Mouse (Mus musculus) naive thymus-derived CD4-positive, alpha-beta T cell, adult 2 months (primary cell): ENCODE data around the gene Stub1.

ENCODE experiments used
- DNase-seq: peaks from one replicate; pipeline ENCODE4 v3.0.0-alpha.2; 2011; ENCODE audit warnings: low read depth

Gene Stub1

DNA sequence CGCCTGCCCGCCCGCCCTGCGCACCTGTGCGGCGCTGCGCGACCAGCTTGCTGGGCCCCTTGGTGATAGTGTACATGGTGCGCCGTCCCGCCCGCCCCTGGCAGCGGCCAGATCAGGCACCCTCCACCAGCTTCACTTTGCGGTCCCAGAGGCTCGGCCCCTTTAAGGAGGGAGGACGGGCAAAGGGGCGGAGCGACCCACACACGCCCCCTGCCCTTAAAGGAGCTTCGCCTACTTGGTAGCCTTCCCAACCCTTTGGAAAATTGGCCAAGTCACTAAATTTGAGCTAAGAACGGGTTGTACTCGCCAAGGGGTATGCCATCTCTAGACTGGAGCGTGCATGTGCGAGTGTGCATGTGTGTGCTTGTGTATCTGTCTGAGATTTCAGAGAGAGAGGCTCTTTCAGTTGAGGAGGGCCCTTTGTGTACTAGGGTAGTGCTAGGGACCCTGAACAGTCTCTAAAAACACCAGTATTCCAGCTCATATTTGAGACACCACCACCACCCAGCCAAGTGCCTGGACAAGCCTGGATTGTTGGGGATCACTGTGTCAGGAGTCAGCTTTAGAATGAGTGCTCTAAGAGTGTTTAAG, 35.5 kb upstream of the Stub1 start, which contains the start of gene Mcrip2:
Gene Mcrip2 (minus strand): TSS at position 164 of the 591 bp plus-strand sequence.
- DNase-seq = peak; percentile 73

GRCm38 (mm10) chr17:25867836-25868600, 34.8 kb upstream of the Stub1 start:
- DNase-seq = peak; percentile 36

- peak; percentile 62 for DNase-seq
Observed at GRCm38 (mm10) chr17:25867509-25867835, 34.3 kb upstream of the Stub1 start.

DNA sequence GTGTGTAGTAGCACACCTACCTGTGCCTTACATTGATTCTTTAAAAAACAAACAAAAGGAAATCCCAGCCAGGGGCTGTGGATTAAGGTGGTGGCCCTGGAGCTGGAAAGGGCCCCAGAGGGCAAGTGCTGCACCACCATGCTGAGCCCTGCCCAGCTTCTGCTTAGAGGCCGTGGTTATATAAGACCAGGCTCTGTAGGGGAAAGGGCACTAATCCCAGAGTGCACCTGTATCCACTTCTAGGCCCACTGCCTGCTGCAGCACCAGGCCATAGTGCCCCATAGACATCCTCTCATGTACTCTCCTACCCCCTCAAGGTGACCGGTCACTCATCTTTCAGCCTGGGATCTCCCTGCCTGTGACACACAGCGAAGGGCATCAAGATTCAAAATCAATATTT, 33.0 kb upstream of the Stub1 start:
- no peak for DNase-seq

- DNase-seq = no peak
Observed at GRCm38 (mm10) chr17:25865288-25865687, 32.1 kb upstream of the Stub1 start.

- DNase-seq = no peak
Observed at GRCm38 (mm10) chr17:25864311-25864710, 31.1 kb upstream of the Stub1 start.

DNA sequence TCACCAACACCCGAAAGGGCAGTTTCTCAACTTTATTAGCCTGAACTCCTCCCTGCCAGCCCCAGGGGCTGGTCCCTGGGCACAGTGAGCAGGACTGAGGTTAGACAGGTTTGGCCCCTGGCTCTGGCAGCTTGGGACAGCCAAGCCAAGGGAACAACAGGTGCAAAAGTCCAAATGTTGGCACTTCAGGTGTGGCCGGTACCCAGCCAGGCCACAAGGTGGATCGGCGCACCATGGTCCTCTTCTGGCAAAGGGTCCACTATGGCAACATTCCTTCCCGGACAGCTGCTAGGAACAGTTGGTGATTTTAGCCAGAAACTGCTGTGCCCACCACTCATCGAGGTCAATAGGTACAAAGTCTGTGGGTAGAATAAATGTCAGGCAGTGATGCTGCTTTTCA, 30.5 kb upstream of the Stub1 start:
- no peak for DNase-seq

- DNase-seq = no peak
Observed at GRCm38 (mm10) chr17:25861704-25862612, 28.8 kb upstream of the Stub1 start.

DNA sequence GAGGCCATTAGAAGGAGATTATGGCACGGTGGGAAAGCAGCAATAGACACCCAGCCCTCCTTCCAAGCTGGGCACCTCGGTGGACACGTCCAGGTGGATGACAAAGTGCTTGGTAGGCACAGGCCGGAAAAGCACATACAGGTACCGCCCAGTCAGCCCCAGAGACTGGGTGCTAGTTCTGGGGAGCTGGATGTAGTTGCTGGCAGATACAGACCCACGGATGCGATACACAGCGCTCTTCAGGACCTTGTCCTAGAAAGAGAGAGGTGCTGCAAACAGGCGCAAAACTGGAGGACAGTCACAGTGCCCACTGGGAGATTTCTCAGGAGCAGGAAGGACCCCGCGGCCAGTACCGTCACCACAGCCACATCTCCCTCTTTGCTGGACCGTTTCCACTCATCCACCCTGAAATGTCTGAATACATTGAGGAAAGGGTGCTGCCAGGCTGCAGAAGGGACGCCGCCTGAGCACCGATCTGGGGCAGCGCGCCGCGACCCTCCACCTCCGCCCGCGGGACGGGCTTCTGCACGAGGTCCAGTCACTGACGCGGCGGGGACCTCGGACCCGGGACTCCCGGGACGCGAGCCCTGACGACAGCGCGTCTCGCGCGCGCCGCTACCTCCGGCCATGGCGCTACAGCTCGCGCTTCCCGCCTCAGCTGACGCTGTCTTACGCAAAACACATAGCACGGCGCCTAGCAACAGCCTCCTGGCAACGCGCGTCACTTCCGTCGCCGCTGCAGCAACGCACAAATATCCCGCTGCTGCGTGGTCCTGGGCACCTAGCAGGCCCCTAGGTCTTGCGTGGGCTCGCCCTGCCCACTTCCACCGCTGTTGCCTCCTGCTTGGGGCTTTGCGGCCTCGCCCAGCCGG, 27.9 kb upstream of the Stub1 start, which contains the start of gene Wdr90:
Gene Wdr90 (minus strand): TSS at position 670 of the 872 bp plus-strand sequence.
- DNase-seq = peak; percentile 94

DNA sequence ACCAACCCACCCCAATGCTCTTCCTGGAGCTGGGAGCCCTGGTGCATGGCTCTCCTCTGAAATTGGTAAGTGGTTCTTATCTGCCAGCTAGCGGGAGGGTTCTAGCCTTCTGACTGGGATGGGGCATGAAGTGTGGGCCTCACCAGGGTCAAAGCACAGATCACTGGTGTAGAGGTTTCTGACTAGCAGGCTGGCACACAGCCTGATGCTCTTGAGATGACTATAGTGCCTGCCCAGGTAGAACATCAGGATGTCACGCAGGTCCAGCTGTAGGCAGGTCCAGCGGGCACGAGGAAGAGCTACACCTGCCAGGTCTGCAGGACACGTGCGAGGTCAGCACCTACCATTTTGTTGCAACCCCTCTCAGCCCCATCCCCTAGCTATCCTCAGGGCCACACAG, 27.0 kb upstream of the Stub1 start:
- no peak for DNase-seq

GRCm38 (mm10) chr17:25844396-25844901, 11.2 kb upstream of the Stub1 start, which contains the start of gene Rhot2:
TSS of gene Rhot2 (minus strand) at chr17:25844851.
- DNase-seq = peak; percentile 95

DNA sequence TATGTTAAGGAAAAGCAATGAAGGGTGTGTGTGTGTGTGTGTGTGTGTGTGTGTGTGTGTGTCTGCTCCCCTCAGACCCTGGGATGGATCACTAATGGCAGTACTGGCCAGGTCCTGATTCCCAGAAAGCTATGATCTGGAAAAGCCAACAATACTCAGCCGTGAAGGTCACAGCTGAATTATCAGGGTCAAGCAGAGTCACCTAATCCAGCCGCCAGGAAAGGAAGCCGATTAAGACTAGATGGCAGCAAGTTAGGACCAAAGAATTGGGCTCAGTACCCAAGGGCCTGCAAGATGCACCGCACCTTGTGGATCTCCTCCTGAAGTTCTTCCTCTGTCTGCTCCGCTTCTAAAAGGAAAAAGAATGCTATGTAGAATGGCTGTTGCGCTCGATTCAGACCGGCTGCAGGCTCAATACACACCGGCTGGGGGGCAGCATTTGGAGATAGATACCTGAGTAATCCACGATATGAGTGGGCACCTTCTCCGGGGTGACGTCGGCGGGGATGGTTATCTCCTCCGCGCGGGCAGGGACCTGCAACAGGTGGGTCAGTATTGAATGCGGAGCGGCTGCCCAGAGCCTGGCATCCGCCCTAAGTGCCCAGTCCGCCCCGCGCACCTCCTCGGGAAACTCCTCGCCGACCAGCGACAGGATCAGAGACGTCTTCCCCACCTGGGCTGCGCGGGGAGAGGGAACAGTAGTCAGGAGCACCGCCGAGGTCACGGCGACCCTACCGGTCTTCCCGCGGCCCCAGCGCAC, 10.6 kb upstream of the Stub1 start:
- no peak for DNase-seq

DNA sequence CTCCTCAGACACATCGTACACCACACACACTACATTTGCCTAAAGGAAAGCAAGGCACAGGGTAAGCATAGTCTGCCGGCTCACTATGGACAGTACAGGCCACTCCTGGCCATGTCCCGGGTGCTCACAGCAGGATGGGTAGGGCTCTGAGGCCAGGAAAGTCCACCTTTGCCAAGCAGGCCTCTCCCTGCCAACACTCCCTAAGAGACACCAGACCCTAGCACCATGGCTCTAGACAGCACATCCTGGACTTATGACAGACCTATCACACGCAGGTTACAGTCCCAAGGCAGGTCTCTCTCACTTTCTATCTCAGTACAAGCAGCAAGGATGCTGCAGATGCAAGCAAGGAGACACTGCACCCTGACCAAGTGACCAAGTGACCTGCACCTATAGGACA, 9.9 kb upstream of the Stub1 start:
- DNase-seq = no peak

- peak; percentile 15 for DNase-seq
Observed at GRCm38 (mm10) chr17:25842509-25842908, 9.3 kb upstream of the Stub1 start.

DNA sequence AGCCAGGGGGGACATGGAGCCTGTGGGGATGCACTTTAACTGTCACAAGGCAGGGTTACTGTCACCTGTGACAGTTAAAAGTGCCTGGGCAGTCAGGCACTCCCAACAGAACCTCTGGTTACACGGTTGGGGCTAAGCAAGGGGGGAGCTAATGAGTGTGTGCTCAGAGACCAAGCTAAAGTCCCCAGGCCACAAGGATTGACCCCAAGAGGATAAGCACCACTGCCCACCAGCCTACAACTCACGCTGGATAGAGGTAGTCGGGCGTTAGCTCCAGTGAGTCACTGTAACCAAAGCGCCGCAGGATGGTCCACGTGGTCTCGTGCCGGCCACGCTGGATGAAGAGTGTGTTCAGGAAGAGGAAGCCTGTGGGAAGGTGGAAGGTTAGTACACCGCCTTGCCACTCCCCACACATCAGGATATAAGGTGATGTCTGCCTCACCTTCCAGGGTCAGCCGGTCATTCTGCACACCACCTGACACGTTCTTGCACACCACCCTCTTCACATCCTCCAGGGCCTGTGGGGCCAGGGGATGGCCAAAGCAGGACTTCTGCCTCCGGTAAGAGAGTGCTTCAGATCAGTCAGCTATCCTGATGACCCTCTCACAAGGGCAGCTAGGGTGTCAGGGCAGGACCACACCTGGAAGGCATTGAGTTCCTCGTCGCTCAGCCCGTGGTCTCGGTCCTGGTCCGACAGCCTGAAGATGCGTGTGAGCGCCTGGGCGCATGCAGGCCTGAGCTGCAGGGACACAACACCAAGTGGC, 8.1 kb upstream of the Stub1 start, which contains the start of gene Gm20683:
Gene Gm20683 (minus strand): TSS at position 647 of the 764 bp plus-strand sequence.
- DNase-seq = peak; percentile 14

DNA sequence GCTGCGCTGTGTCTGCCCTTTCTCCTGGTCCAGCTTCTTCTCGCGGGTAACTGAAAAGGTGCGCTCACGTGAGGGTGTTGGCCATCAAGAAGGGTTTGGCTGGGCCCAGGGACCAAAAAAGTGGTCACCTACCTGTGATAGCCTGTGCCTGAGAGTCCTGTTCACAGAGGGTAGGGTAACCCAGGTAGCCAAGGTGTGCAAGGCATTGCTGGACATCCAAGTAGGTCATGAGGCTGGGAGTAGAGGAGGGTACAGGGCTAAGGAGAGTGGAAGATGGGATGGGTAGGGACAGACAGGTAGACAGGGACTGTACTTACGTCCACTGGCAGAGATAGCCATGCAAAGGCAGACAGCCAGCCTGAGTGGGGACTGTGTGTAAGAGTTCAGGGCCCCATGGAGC, 7.3 kb upstream of the Stub1 start:
- DNase-seq = no peak

- DNase-seq = no peak
Observed at GRCm38 (mm10) chr17:25839455-25840235, 6.4 kb upstream of the Stub1 start.

GRCm38 (mm10) chr17:25838904-25839303, 5.7 kb upstream of the Stub1 start:
- DNase-seq = no peak

DNA sequence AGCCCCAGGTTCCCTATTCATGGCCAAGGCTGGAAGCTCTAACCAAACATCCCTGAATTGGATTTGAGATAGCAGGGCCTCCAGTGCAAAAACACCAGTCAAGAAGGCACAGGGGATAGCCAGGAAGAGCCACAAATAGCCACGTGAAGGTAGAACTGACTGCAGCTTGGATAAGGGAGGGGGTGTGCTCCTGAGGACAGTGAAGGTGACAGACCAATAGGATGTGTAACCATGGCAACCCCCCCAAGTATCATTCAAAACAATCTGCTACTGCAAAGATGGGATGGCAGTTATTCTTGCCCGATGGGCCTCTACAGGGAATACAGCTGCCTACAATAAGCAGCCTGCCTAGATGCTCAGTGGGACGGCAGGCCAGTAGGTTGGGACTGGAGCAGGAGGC, 4.3 kb upstream of the Stub1 start:
- DNase-seq = peak; percentile 32
